Mouse (Mus musculus) ES-E14 (cell line): ENCODE results near the gene Lzts3. TPM values are rescaled to one million over a fixed set of nuclear protein-coding genes. Genes with fewer than 3 reads are reported as not detected.

ENCODE experiments used
- DNase-seq: peaks from one replicate; pipeline ENCODE4 v3.0.0-alpha.2; 2013; ENCODE audit warnings: low read depth, low spot score
- H3K27ac ChIP-seq: 2 replicates; pipeline ENCODE4 v1.5.1; 2012; ENCODE audit warnings: low read depth, mild to moderate bottlenecking, low read length, moderate library complexity, mixed read lengths; ENCODE audit not compliant: poor library complexity, insufficient read depth, severe bottlenecking
- H3K36me3 ChIP-seq: 2 replicates; pipeline ENCODE4 v1.6.1; 2012; ENCODE audit warnings: mild to moderate bottlenecking, low read length, moderate library complexity, mixed read lengths; ENCODE audit not compliant: control insufficient read depth, poor library complexity, insufficient read depth, severe bottlenecking
- H3K4me1 ChIP-seq, 2 experiments: fragments of 150-350 bp in 1 of 2; sonication (generic) in 1 of 2; 2 replicates each; pipeline ENCODE4 v1.6.1; 2012; ENCODE audit warnings: low read length in 2 of 2, mild to moderate bottlenecking in 1 of 2, mixed read lengths in 1 of 2; ENCODE audit not compliant: control insufficient read depth in 2 of 2, insufficient read depth in 2 of 2, poor library complexity in 1 of 2
- H3K4me3 ChIP-seq, 2 experiments: fragments of 150-350 bp in 1 of 2; sonication (generic) in 1 of 2; 2 replicates each; pipeline ENCODE4 v1.5.1; 2012; ENCODE audit warnings: low read length in 2 of 2, low read depth in 1 of 2, mild to moderate bottlenecking in 1 of 2, mixed read lengths in 1 of 2; ENCODE audit not compliant: insufficient read depth in 1 of 2, poor library complexity in 1 of 2, severe bottlenecking in 1 of 2
- H3K9ac ChIP-seq: 2 replicates; pipeline ENCODE4 v1.6.1; 2012; ENCODE audit warnings: low read depth, mild to moderate bottlenecking, low read length, mixed read lengths; ENCODE audit not compliant: poor library complexity, insufficient read depth, severe bottlenecking
- H3K9me3 ChIP-seq: fragments of 150-350 bp; sonication (generic); 2 replicates; pipeline ENCODE4 v1.6.1; 2012; ENCODE audit warnings: low read depth, mild to moderate bottlenecking, low read length; ENCODE audit not compliant: control insufficient read depth, insufficient read depth
- CHD2 ChIP-seq: IDR thresholded peaks from 2 replicates; pipeline ENCODE4 v1.6.1; 2014; ENCODE audit warnings: mild to moderate bottlenecking, low read depth, low read length, inconsistent platforms
- HCFC1 ChIP-seq: IDR thresholded peaks from 2 replicates; pipeline ENCODE4 v1.6.1; 2012; ENCODE audit warnings: low read length, inconsistent platforms, borderline replicate concordance; ENCODE audit not compliant: insufficient read depth
- MAFK ChIP-seq: IDR thresholded peaks from 2 replicates; pipeline ENCODE4 v1.6.1; 2014; ENCODE audit warnings: mild to moderate bottlenecking, low read depth, low read length, inconsistent platforms; ENCODE audit not compliant: insufficient read depth
- ZC3H11A ChIP-seq: IDR thresholded peaks from 2 replicates; pipeline ENCODE4 v1.6.1; 2012; ENCODE audit warnings: low read depth, mild to moderate bottlenecking, inconsistent platforms, low read length, borderline replicate concordance
- ZNF384 ChIP-seq: IDR thresholded peaks from 2 replicates; pipeline ENCODE4 v1.6.1; 2012; ENCODE audit warnings: low read depth, low read length, inconsistent platforms
- in situ Hi-C, 2 experiments: fragments of 600-800 bp; cut with MboI; formaldehyde crosslinking; loops; one replicate each; pipeline ENCODE4 v1.15.1; 2025; ENCODE audit warnings: low sequenced_read_pairs in 2 of 2, inconsistent platforms in 1 of 2; ENCODE audit not compliant: unreplicated experiment in 2 of 2
- total RNA-seq: library from RNA; depleted of rRNA; stranded (reverse); fragments of 300-350 nt; gene quantifications from 2 replicates; pipeline ENCODE4 v1.2.3, GENCODE M21; 2012

Lzts3 gene
- total RNA-seq, 1 experiment = 3.4 TPM

GRCm38 (mm10) chr2:130602195-130602594, 40.4 kb downstream of the Lzts3 start:
- H3K4me1 ChIP-seq = no peaks in the 10 kb centered on the region
- no peak overlapping the region for H3K27ac ChIP-seq
- H3K36me3 ChIP-seq = peaks cover 17% of the 10 kb centered on the region
- H3K4me3 ChIP-seq = no peak overlapping the region
- in situ Hi-C loops = no loop called here
- no peak for DNase-seq
- TF ChIP-seq ZNF384 (no peak), MAFK (no peak), ZC3H11A (no peak), CHD2 (no peak), HCFC1 (no peak)
- no peak overlapping the region for H3K9ac ChIP-seq
- H3K9me3 ChIP-seq = no peaks in the 10 kb centered on the region

GRCm38 (mm10) chr2:130598399-130598798, 44.2 kb downstream of the Lzts3 start:
- Histone ChIP-seq H3K9ac (no peak overlapping the region), H3K27ac (no peak overlapping the region), H3K36me3 (peaks cover 28% of the 10 kb centered on the region), H3K4me1 (no peaks in the 10 kb centered on the region), H3K4me3 (no peak overlapping the region), H3K9me3 (no peaks in the 10 kb centered on the region)
- in situ Hi-C loops = no loop called here
- no peak for TF ChIP-seq ZNF384
- no peak for TF ChIP-seq MAFK
- no peak for TF ChIP-seq ZC3H11A
- TF ChIP-seq CHD2 = no peak
- TF ChIP-seq HCFC1 = no peak
- DNase-seq = no peak

GRCm38 (mm10) chr2:130597601-130598010, 45.0 kb downstream of the Lzts3 start:
- DNase-seq = no peak
- Histone ChIP-seq H3K9me3 (no peaks in the 10 kb centered on the region), H3K27ac (no peak overlapping the region), H3K36me3 (peaks cover 28% of the 10 kb centered on the region), H3K4me3 (no peak overlapping the region), H3K4me1 (no peaks in the 10 kb centered on the region), H3K9ac (no peak overlapping the region)
- in situ Hi-C loops = no loop called here
- TF ChIP-seq ZC3H11A = no peak
- TF ChIP-seq HCFC1 = no peak
- no peak for TF ChIP-seq ZNF384
- no peak for TF ChIP-seq MAFK
- TF ChIP-seq CHD2 = no peak

- DNase-seq = no peak
- in situ Hi-C loops = no loop called here
- peaks cover 34% of the 10 kb centered on the region for H3K36me3 ChIP-seq
Observed at GRCm38 (mm10) chr2:130595596-130595995, 47.0 kb downstream of the Lzts3 start.

GRCm38 (mm10) chr2:130591016-130591415, 51.6 kb downstream of the Lzts3 start:
- Histone ChIP-seq H3K4me1 (peaks cover 0 to 2% of the 10 kb centered on the region in 2 experiments; a peak in 1 of 4 replicates), H3K9ac (no peak overlapping the region), H3K4me3 (no peak overlapping the region), H3K27ac (no peak overlapping the region), H3K9me3 (no peaks in the 10 kb centered on the region), H3K36me3 (peaks cover 15% of the 10 kb centered on the region; the same call in 1 of the 2 replicates)
- TF ChIP-seq MAFK (no peak), HCFC1 (no peak)
- in situ Hi-C loops = no loop called here
- no peak for DNase-seq

More at GRCm38 (mm10) chr2:130595596-130595995, 47.0 kb downstream of the Lzts3 start:
- Histone ChIP-seq H3K9me3 (no peaks in the 10 kb centered on the region), H3K4me3 (no peak overlapping the region), H3K27ac (no peak overlapping the region), H3K4me1 (no peaks in the 10 kb centered on the region), H3K9ac (no peak overlapping the region)
- no peak for TF ChIP-seq MAFK
- TF ChIP-seq ZC3H11A = no peak
- TF ChIP-seq HCFC1 = no peak
- no peak for TF ChIP-seq ZNF384
- no peak for TF ChIP-seq CHD2
